30 mouse cellular contexts compared by ENCODE assay signal in genomic region chr19:4461981-4462380, GRCm38 (mm10). TPM values are rescaled to one million over a fixed set of nuclear protein-coding genes. Genes with fewer than 3 reads are reported as not detected.
DNase-seq lines count a peak whose midpoint lies in the region; ATAC-seq and TF ChIP-seq lines count a peak whose summit lies in the region.
"Had no signal": no experiment of that assay in that cellular context is flagged by ENCODE, and none has a peak within 500 bp of the region (broad histone marks: within the 10 kb centered on the region; RNA-seq: fewer than 3 reads in every experiment).

No protein-coding gene starts in this region.

- H3K36me3 ChIP-seq in stomach, embryonic 15.5 days: no peaks in the 10 kb centered on the region
- H3K36me3 ChIP-seq in stomach, postnatal 0 days (ENCODE audit: control insufficient read depth, insufficient read depth, low read length): no peaks in the 10 kb centered on the region
- H3K36me3 ChIP-seq in liver, embryonic 16.5 days (ENCODE audit: control insufficient read depth, insufficient read depth): no peaks in the 10 kb centered on the region
- H3K36me3 ChIP-seq in forebrain, embryonic 10.5 days (replicated peaks): no peaks in the 10 kb centered on the region
- H3K36me3 ChIP-seq: embryonic facial prominence, embryonic 15.5 days; heart, embryonic 15.5 days; intestine, embryonic 15.5 days; kidney, embryonic 15.5 days; limb, embryonic 15.5 days; midbrain, embryonic 13.5 days; neural tube, embryonic 12.5 days had no signal

- H3K4me1 ChIP-seq in stomach, embryonic 15.5 days: no peaks in the 10 kb centered on the region
- H3K4me1 ChIP-seq in stomach, postnatal 0 days (replicated peaks; ENCODE audit: control insufficient read depth, insufficient read depth): no peaks in the 10 kb centered on the region
- H3K4me1 ChIP-seq in liver, embryonic 16.5 days (ENCODE audit: control insufficient read depth, low read depth, low read length): peaks cover 6% of the 10 kb centered on the region
- 0 out of 2 replicates have a peak, but pooled peaks cover 3% of the 10 kb centered on the region for H3K4me1 ChIP-seq in forebrain, embryonic 10.5 days
- H3K4me1 ChIP-seq: embryonic facial prominence, embryonic 15.5 days; heart, embryonic 15.5 days; intestine, embryonic 15.5 days; limb, embryonic 15.5 days; midbrain, embryonic 13.5 days; neural tube, embryonic 12.5 days had no signal

- H3K4me3 ChIP-seq in stomach, embryonic 15.5 days (replicated peaks): no peak overlapping the region
- no peak overlapping the region for H3K4me3 ChIP-seq in stomach, postnatal 0 days (ENCODE audit: low read depth, low read length)
- H3K4me3 ChIP-seq in liver, embryonic 16.5 days (ENCODE audit: low read depth, low read length): no peak overlapping the region
- H3K4me3 ChIP-seq in forebrain, embryonic 10.5 days: no peak overlapping the region
- H3K4me3 ChIP-seq: embryonic facial prominence, embryonic 15.5 days; heart, embryonic 15.5 days; intestine, embryonic 15.5 days; kidney, embryonic 15.5 days; limb, embryonic 15.5 days; midbrain, embryonic 13.5 days; neural tube, embryonic 12.5 days had no signal

- TF ChIP-seq EP300 in stomach, postnatal 0 days (optimal IDR thresholded peaks at IDR 0.05): no peak

- no peak overlapping the region for H3K27ac ChIP-seq in stomach, embryonic 15.5 days
- no peak overlapping the region for H3K27ac ChIP-seq in stomach, postnatal 0 days (replicated peaks)
- peak overlapping the region; percentile 56; the same call in 1 of the 2 replicates for H3K27ac ChIP-seq in liver, embryonic 16.5 days (ENCODE audit: low read length)
- no peak overlapping the region for H3K27ac ChIP-seq in forebrain, embryonic 10.5 days
- H3K27ac ChIP-seq: embryonic facial prominence, embryonic 15.5 days; heart, embryonic 15.5 days; intestine, embryonic 15.5 days; kidney, embryonic 15.5 days; limb, embryonic 15.5 days; midbrain, embryonic 13.5 days; neural tube, embryonic 12.5 days had no signal

- DNase-seq in stomach, postnatal 0 days (ENCODE audit: low spot score): no peak
- DNase-seq in gastrocnemius, adult 18-20 months (ENCODE audit: low spot score): no peak
- DNase-seq in forebrain, embryonic 10.5 days (ENCODE audit: extremely low spot score, low spot score): no peak
- DNase-seq in urinary bladder, postnatal 36 days (ENCODE audit: low spot score in 2 of 2): no peak
- DNase-seq: adrenal gland, postnatal 25 days; cerebellum, adult 9-10 months; forebrain, postnatal 0 days; gastrocnemius, postnatal 36 days; layer of hippocampus, adult 9-11 months; lung, postnatal 10 days; right cerebral cortex, postnatal 14 days; thymus, postnatal 14 days had no signal

- no peak overlapping the region for H3K4me2 ChIP-seq in stomach, embryonic 15.5 days
- H3K4me2 ChIP-seq in stomach, postnatal 0 days (replicated peaks; ENCODE audit: low read depth): no peak overlapping the region
- H3K4me2 ChIP-seq in liver, embryonic 16.5 days (ENCODE audit: low read depth, low read length): no peak overlapping the region
- H3K4me2 ChIP-seq: embryonic facial prominence, embryonic 15.5 days; heart, embryonic 15.5 days; intestine, embryonic 15.5 days; kidney, embryonic 15.5 days; limb, embryonic 15.5 days; midbrain, embryonic 13.5 days; neural tube, embryonic 12.5 days had no signal

- WGBS in stomach, embryonic 15.5 days: 77% methylated on average over 8 of the region's 8 CpGs
- 81% methylated on average over 8 of the region's 8 CpGs for WGBS in stomach, postnatal 0 days
- 22% methylated on average over 8 of the region's 8 CpGs for WGBS in liver, embryonic 16.5 days (ENCODE audit: insufficient replicate concordance)
- 92% methylated on average over 8 of the region's 8 CpGs for WGBS in forebrain, embryonic 10.5 days

- H3K9me3 ChIP-seq in stomach, embryonic 15.5 days: no peaks in the 10 kb centered on the region
- H3K9me3 ChIP-seq in stomach, postnatal 0 days (ENCODE audit: control insufficient read depth, low read length): no peaks in the 10 kb centered on the region
- H3K9me3 ChIP-seq in liver, embryonic 16.5 days (replicated peaks; ENCODE audit: control insufficient read depth, low read length): no peaks in the 10 kb centered on the region
- H3K9me3 ChIP-seq in forebrain, embryonic 10.5 days: no peaks in the 10 kb centered on the region
- H3K9me3 ChIP-seq: embryonic facial prominence, embryonic 15.5 days; heart, embryonic 15.5 days; intestine, embryonic 15.5 days; kidney, embryonic 15.5 days; limb, embryonic 15.5 days; midbrain, embryonic 13.5 days; neural tube, embryonic 12.5 days had no signal

- 0 out of 2 replicates have a peak, but pooled peaks have one; percentile 4 for ATAC-seq in stomach, embryonic 15.5 days (ENCODE audit: insufficient read depth, low FRiP score, low read depth)
- no peak for ATAC-seq in stomach, postnatal 0 days (ENCODE audit: low FRiP score, low TSS enrichment)
- peak; percentile 87 for ATAC-seq in granulocyte monocyte progenitor cell, adult 5-6 weeks (replicated peaks; ENCODE audit: poor library complexity, severe bottlenecking)
- peak; percentile 89 for ATAC-seq in liver, embryonic 16.5 days (ENCODE audit: low read depth)
- ATAC-seq in CD4-positive, CD25-positive, alpha-beta regulatory T cell, adult 4 months: no peak
- ATAC-seq: activated CD4-positive, CD25-positive, alpha-beta regulatory T cell, adult 4 months; forebrain, postnatal 0 days; hindbrain, embryonic 16.5 days; intestine, embryonic 15.5 days; midbrain, embryonic 13.5 days had no signal

- H3K27me3 ChIP-seq in stomach, embryonic 15.5 days (replicated peaks): no peaks in the 10 kb centered on the region
- no peaks in the 10 kb centered on the region for H3K27me3 ChIP-seq in stomach, postnatal 0 days (ENCODE audit: control insufficient read depth, insufficient read depth, low read length)
- no peaks in the 10 kb centered on the region for H3K27me3 ChIP-seq in liver, embryonic 16.5 days (ENCODE audit: control insufficient read depth, insufficient read depth, low read depth, low read length)
- H3K27me3 ChIP-seq in forebrain, embryonic 10.5 days (ENCODE audit: poor library complexity, severe bottlenecking): no peaks in the 10 kb centered on the region
- H3K27me3 ChIP-seq: embryonic facial prominence, embryonic 15.5 days; heart, embryonic 15.5 days; intestine, embryonic 15.5 days; kidney, embryonic 15.5 days; limb, embryonic 15.5 days; midbrain, embryonic 13.5 days; neural tube, embryonic 12.5 days had no signal

- no peak for TF ChIP-seq CTCF in stomach, postnatal 0 days (IDR thresholded peaks at IDR 0.05; ENCODE audit: low read depth)

- no peak overlapping the region for H3K9ac ChIP-seq in stomach, embryonic 15.5 days
- H3K9ac ChIP-seq in stomach, postnatal 0 days (ENCODE audit: low read length): no peak overlapping the region
- H3K9ac ChIP-seq in liver, embryonic 16.5 days (ENCODE audit: low read depth, low read length): no peak overlapping the region
- H3K9ac ChIP-seq: embryonic facial prominence, embryonic 15.5 days; forebrain, postnatal 0 days; heart, embryonic 15.5 days; intestine, embryonic 15.5 days; kidney, embryonic 15.5 days; limb, embryonic 15.5 days; midbrain, embryonic 13.5 days; neural tube, embryonic 12.5 days had no signal

RNA-seq across cellular contexts. Expression of gene Syt12, which starts 15.3 kb away (rescaled TPM):
- polyA plus RNA-seq in stomach, embryonic 15.5 days (2015; fragmentation: Nextera tagmentation; extraction: Ambion mirVana): 0.81 and 0.99 TPM in 2 replicates
- 1.9 and 2.5 TPM in 2 replicates for polyA plus RNA-seq in stomach, postnatal 0 days (2015; fragmentation: Nextera tagmentation; extraction: Ambion mirVana)
- total RNA-seq in granulocyte monocyte progenitor cell, adult 5-6 weeks (2014; fragmentation: Nextera tagmentation): not detected in 2 replicates
- total RNA-seq in granulocyte monocyte progenitor cell, adult 5-6 weeks (2017): not detected in 2 replicates
- 0.20 and 0.32 TPM in 2 replicates for polyA plus RNA-seq in liver, embryonic 16.5 days (2015; fragmentation: Nextera tagmentation; extraction: Ambion mirVana)
- total RNA-seq in gastrocnemius, adult 18-20 months (2021): 1 to 10 TPM; 1.9 to 2.1 TPM
- not detected for polyA plus RNA-seq in CD4-positive, CD25-positive, alpha-beta regulatory T cell, adult 4 months (2017; shearing (Covaris generic))
- polyA plus RNA-seq in forebrain, embryonic 10.5 days (2016; fragmentation: Nextera tagmentation; extraction: Ambion mirVana): 2.5 and 3.0 TPM in 2 replicates
- total RNA-seq: hematopoietic stem cell, adult 5-6 weeks had no signal

RNA-seq across cellular contexts. Expression of gene Rhod, which starts 22.7 kb away (rescaled TPM):
- 24.1 and 32.0 TPM in 2 replicates for polyA plus RNA-seq in stomach, embryonic 15.5 days (2015; fragmentation: Nextera tagmentation; extraction: Ambion mirVana)
- 45.5 and 48.0 TPM in 2 replicates for polyA plus RNA-seq in stomach, postnatal 0 days (2015; fragmentation: Nextera tagmentation; extraction: Ambion mirVana)
- total RNA-seq in granulocyte monocyte progenitor cell, adult 5-6 weeks (2014; fragmentation: Nextera tagmentation): 0.28 TPM in 1 of 2 replicates, not detected in the other
- total RNA-seq in granulocyte monocyte progenitor cell, adult 5-6 weeks (2017): not detected in 2 replicates
- 8.0 and 11.8 TPM in 2 replicates for polyA plus RNA-seq in liver, embryonic 16.5 days (2015; fragmentation: Nextera tagmentation; extraction: Ambion mirVana)
- total RNA-seq in gastrocnemius, adult 18-20 months (2021): under 1 TPM; 0.27 to 0.31 TPM
- polyA plus RNA-seq in CD4-positive, CD25-positive, alpha-beta regulatory T cell, adult 4 months (2017; shearing (Covaris generic)): 1 to 10 TPM; 2.6 to 3.2 TPM
- polyA plus RNA-seq in forebrain, embryonic 10.5 days (2016; fragmentation: Nextera tagmentation; extraction: Ambion mirVana): 20.8 and 23.2 TPM in 2 replicates

RNA-seq across cellular contexts. Expression of gene 2010003K11Rik, which starts 36.4 kb away (rescaled TPM):
- polyA plus RNA-seq in stomach, embryonic 15.5 days (2015; fragmentation: Nextera tagmentation; extraction: Ambion mirVana): 1.2 and 1.3 TPM in 2 replicates
- polyA plus RNA-seq in stomach, postnatal 0 days (2015; fragmentation: Nextera tagmentation; extraction: Ambion mirVana): 0.74 and 1.5 TPM in 2 replicates
- not detected in 2 replicates for total RNA-seq in granulocyte monocyte progenitor cell, adult 5-6 weeks (2014; fragmentation: Nextera tagmentation)
- total RNA-seq in granulocyte monocyte progenitor cell, adult 5-6 weeks (2017): not detected in 2 replicates
- polyA plus RNA-seq in liver, embryonic 16.5 days (2015; fragmentation: Nextera tagmentation; extraction: Ambion mirVana): 0.18 and 0.45 TPM in 2 replicates
- not detected for total RNA-seq in gastrocnemius, adult 18-20 months (2021)
- polyA plus RNA-seq in CD4-positive, CD25-positive, alpha-beta regulatory T cell, adult 4 months (2017; shearing (Covaris generic)): not detected
- polyA plus RNA-seq in forebrain, embryonic 10.5 days (2016; fragmentation: Nextera tagmentation; extraction: Ambion mirVana): not detected in 2 replicates
- total RNA-seq: forebrain, postnatal 0 days; gastrocnemius, postnatal 36 days; hematopoietic stem cell, adult 5-6 weeks; left cerebral cortex, adult 18-20 months; left cerebral cortex, postnatal 36 days had no signal
- polyA plus RNA-seq: activated CD4-positive, CD25-positive, alpha-beta regulatory T cell, adult 4 months; brain, embryonic 14.5 days; embryonic facial prominence, embryonic 15.5 days; forebrain, embryonic 11.5 days; forebrain, postnatal 0 days; heart, embryonic 15.5 days; hindbrain, embryonic 16.5 days; kidney, embryonic 15.5 days; limb, embryonic 15.5 days; midbrain, embryonic 13.5 days; neural tube, embryonic 12.5 days had no signal

RNA-seq across cellular contexts. Expression of gene Pcx, which starts 48.3 kb away (rescaled TPM):
- 18.0 and 19.1 TPM in 2 replicates for polyA plus RNA-seq in stomach, embryonic 15.5 days (2015; fragmentation: Nextera tagmentation; extraction: Ambion mirVana)
- 28.9 and 33.9 TPM in 2 replicates for polyA plus RNA-seq in stomach, postnatal 0 days (2015; fragmentation: Nextera tagmentation; extraction: Ambion mirVana)
- total RNA-seq in granulocyte monocyte progenitor cell, adult 5-6 weeks (2014; fragmentation: Nextera tagmentation): 0.95 and 4.0 TPM in 2 replicates
- 0.82 and 6.1 TPM in 2 replicates for total RNA-seq in granulocyte monocyte progenitor cell, adult 5-6 weeks (2017)
- polyA plus RNA-seq in liver, embryonic 16.5 days (2015; fragmentation: Nextera tagmentation; extraction: Ambion mirVana): 88.7 and 118 TPM in 2 replicates
- 100 to 1,000 TPM in 1 of 2 experiments, 10 to 100 TPM in 1; 57.4 to 111 TPM for total RNA-seq in gastrocnemius, adult 18-20 months (2021)
- polyA plus RNA-seq in CD4-positive, CD25-positive, alpha-beta regulatory T cell, adult 4 months (2017; shearing (Covaris generic)): 1 to 10 TPM in 1 of 2 experiments, under 1 TPM in 1; 0.73 to 3.6 TPM
- polyA plus RNA-seq in forebrain, embryonic 10.5 days (2016; fragmentation: Nextera tagmentation; extraction: Ambion mirVana): 17.0 and 18.5 TPM in 2 replicates

Comparison
In these comparisons a context has a peak if more than half of its experiments do, and no peak if none do; other contexts are left out.
1. ATAC-seq: peak in stomach, embryonic 15.5 days (single experiment), granulocyte monocyte progenitor cell, adult 5-6 weeks (single experiment) and liver, embryonic 16.5 days (single experiment); none in stomach, postnatal 0 days (single experiment) and CD4-positive, CD25-positive, alpha-beta regulatory T cell, adult 4 months (single experiment).